Mouse (Mus musculus): ENCODE results near the gene Fam20c.

DNA sequence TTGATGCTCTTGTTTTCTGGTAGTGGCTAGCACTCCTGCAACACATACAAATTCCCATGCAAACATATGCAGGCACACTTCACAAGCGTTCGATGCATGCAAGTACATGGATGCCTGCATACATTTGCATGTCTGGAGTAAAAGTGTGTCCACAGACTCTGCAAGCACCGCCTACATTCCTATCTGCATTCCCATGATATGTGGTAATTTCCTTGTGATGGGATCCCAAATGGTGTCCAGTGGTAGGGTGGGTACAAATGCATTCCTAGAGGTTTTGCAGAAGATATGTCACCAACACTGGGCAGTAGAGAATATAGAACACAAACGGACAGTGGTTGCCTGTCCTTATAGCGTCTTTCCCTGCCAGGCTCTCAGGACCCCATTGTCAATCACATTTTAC is 29.9 kb upstream of the Fam20c start:
- no peak for TF ChIP-seq CTCF (IDR thresholded peaks at IDR 0.05; ENCODE audit: low read depth)
- no peak for TF ChIP-seq EP300 (optimal IDR thresholded peaks at IDR 0.05)
